Comparison of ENCODE assay signal across 31 mouse cellular contexts in genomic region chr2:70609769-70610168, GRCm38 (mm10). TPM values are rescaled to one million over a fixed set of nuclear protein-coding genes. Genes with fewer than 3 reads are reported as not detected.
"Had no signal": no experiment of that assay in that cellular context is flagged by ENCODE, and none has a peak within 500 bp of the region (broad histone marks: within the 10 kb centered on the region; RNA-seq: fewer than 3 reads in every experiment).

No protein-coding gene starts in this region.

- H3K27ac ChIP-seq: embryonic facial prominence, embryonic 10.5 days; embryonic facial prominence, embryonic 12.5 days; embryonic facial prominence, embryonic 13.5 days; embryonic facial prominence, embryonic 15.5 days; forebrain, embryonic 10.5 days; forebrain, embryonic 12.5 days; forebrain, embryonic 13.5 days; forebrain, embryonic 15.5 days; gastrocnemius, adult 2 months; heart, adult 2 months; heart, embryonic 10.5 days had no signal

- H3K36me3 ChIP-seq: embryonic facial prominence, embryonic 10.5 days; embryonic facial prominence, embryonic 12.5 days; embryonic facial prominence, embryonic 13.5 days; embryonic facial prominence, embryonic 15.5 days; forebrain, embryonic 10.5 days; forebrain, embryonic 12.5 days; forebrain, embryonic 15.5 days; heart, embryonic 10.5 days had no signal

- DNase-seq: cerebellum, adult 9-10 months; cerebellum, adult 9-11 months; cerebellum, postnatal 10 days; cerebellum, postnatal 14 days; cerebellum, postnatal 25 days; cerebellum, postnatal 36 days; embryo, embryonic 11 days; forebrain, postnatal 0 days; gastrocnemius, adult 2 months; gastrocnemius, postnatal 10 days; gastrocnemius, postnatal 14 days; gastrocnemius, postnatal 25 days; gastrocnemius, postnatal 36 days; heart, adult 18-20 months; heart, adult 2 months had no signal

- H3K9ac ChIP-seq: embryonic facial prominence, embryonic 12.5 days; embryonic facial prominence, embryonic 13.5 days; embryonic facial prominence, embryonic 15.5 days; forebrain, embryonic 12.5 days; forebrain, embryonic 13.5 days; forebrain, embryonic 15.5 days; forebrain, postnatal 0 days had no signal

- H3K27me3 ChIP-seq: embryonic facial prominence, embryonic 12.5 days; embryonic facial prominence, embryonic 13.5 days; embryonic facial prominence, embryonic 15.5 days; forebrain, embryonic 12.5 days; forebrain, embryonic 13.5 days; forebrain, embryonic 15.5 days had no signal

- H3K9me3 ChIP-seq: embryonic facial prominence, embryonic 12.5 days; embryonic facial prominence, embryonic 13.5 days; embryonic facial prominence, embryonic 15.5 days; forebrain, embryonic 15.5 days; heart, embryonic 10.5 days had no signal

- H3K4me3 ChIP-seq: embryonic facial prominence, embryonic 10.5 days; embryonic facial prominence, embryonic 12.5 days; embryonic facial prominence, embryonic 13.5 days; embryonic facial prominence, embryonic 15.5 days; erythroblast, embryonic 14.5 days; forebrain, embryonic 10.5 days; forebrain, embryonic 12.5 days; forebrain, embryonic 13.5 days; forebrain, embryonic 15.5 days; gastrocnemius, adult 2 months; heart, adult 2 months; heart, embryonic 10.5 days had no signal

- H3K4me2 ChIP-seq: embryonic facial prominence, embryonic 12.5 days; embryonic facial prominence, embryonic 13.5 days; embryonic facial prominence, embryonic 15.5 days; forebrain, embryonic 12.5 days; forebrain, embryonic 13.5 days; forebrain, embryonic 15.5 days had no signal

- H3K4me1 ChIP-seq: embryonic facial prominence, embryonic 10.5 days; embryonic facial prominence, embryonic 12.5 days; embryonic facial prominence, embryonic 13.5 days; embryonic facial prominence, embryonic 15.5 days; forebrain, embryonic 12.5 days; forebrain, embryonic 13.5 days; forebrain, embryonic 15.5 days; heart, embryonic 10.5 days had no signal

- ATAC-seq: forebrain, embryonic 13.5 days; forebrain, embryonic 14.5 days; forebrain, embryonic 15.5 days; forebrain, postnatal 0 days had no signal

RNA-seq across cellular contexts. Expression of gene Gm26558, which starts 52.1 kb away (rescaled TPM):
- total RNA-seq: common myeloid progenitor, adult 5-6 weeks; forebrain, postnatal 0 days; gastrocnemius, adult 18-20 months; gastrocnemius, adult 2 months; gastrocnemius, adult 8-10 months; gastrocnemius, postnatal 10 days; gastrocnemius, postnatal 25 days; gastrocnemius, postnatal 4 days; heart, adult 18-20 months; heart, adult 2 months had no signal
- polyA plus RNA-seq: erythroblast, embryonic 14.5 days; heart, adult 2 months had no signal

RNA-seq across cellular contexts. Expression of gene Gad1, which starts 56.9 kb away (rescaled TPM):
- total RNA-seq: common myeloid progenitor, adult 5-6 weeks; granulocyte monocyte progenitor cell, adult 5-6 weeks had no signal
- polyA plus RNA-seq: erythroblast, embryonic 14.5 days had no signal
